Mouse (Mus musculus) liver, embryonic 11.5 days (tissue): Measurements from ENCODE around the gene Scn1b. TPM values are rescaled to one million over a fixed set of nuclear protein-coding genes. Genes with fewer than 3 reads are reported as not detected.

Experiments
- ATAC-seq: fragments of 200-750 bp; cut with Nextera tagmentation; replicated peaks from 2 replicates; pipeline ENCODE4 v1.8.0; 2017; ENCODE audit warnings: moderate number of reproducible peaks, mild to moderate bottlenecking, moderate TSS enrichment, moderate library complexity; ENCODE audit not compliant: low FRiP score
- DNase-seq: peaks from one replicate; pipeline ENCODE4 v3.0.0-alpha.2; 2017; ENCODE audit warnings: low spot score
- H3K27ac ChIP-seq: fragments of 300-500 bp; sonication (generic); 2 replicates; pipeline ENCODE4 v1.5.1; 2014; ENCODE audit warnings: mild to moderate bottlenecking, low read depth, low read length, control low read depth
- H3K27me3 ChIP-seq: fragments of 300-500 bp; sonication (generic); replicated peaks from 2 replicates; pipeline ENCODE4 v1.6.1; 2014; ENCODE audit warnings: low read length, mixed read lengths; ENCODE audit not compliant: control insufficient read depth, insufficient read depth
- H3K36me3 ChIP-seq: fragments of 300-500 bp; sonication (generic); 2 replicates; pipeline ENCODE4 v1.6.1; 2014; ENCODE audit warnings: mild to moderate bottlenecking, low read length, moderate library complexity, mixed read lengths; ENCODE audit not compliant: control insufficient read depth, insufficient read depth
- H3K4me1 ChIP-seq: fragments of 300-500 bp; sonication (generic); replicated peaks from 2 replicates; pipeline ENCODE4 v1.6.1; 2014; ENCODE audit warnings: low read length, mixed read lengths; ENCODE audit not compliant: control insufficient read depth, insufficient read depth
- H3K4me2 ChIP-seq: fragments of 300-500 bp; sonication (generic); 2 replicates; pipeline ENCODE4 v1.6.1; 2014; ENCODE audit warnings: mild to moderate bottlenecking, control low read depth, moderate library complexity
- H3K4me3 ChIP-seq: fragments of 300-500 bp; sonication (generic); 2 replicates; pipeline ENCODE4 v1.5.1; 2014; ENCODE audit warnings: low read depth, low read length, control low read depth
- H3K9ac ChIP-seq: fragments of 300-500 bp; sonication (generic); 2 replicates; pipeline ENCODE4 v1.6.1; 2014; ENCODE audit warnings: low read depth, low read length, control low read depth
- H3K9me3 ChIP-seq: fragments of 300-500 bp; sonication (generic); 2 replicates; pipeline ENCODE4 v1.6.1; 2016; ENCODE audit warnings: low read length, inconsistent platforms, mixed read lengths; ENCODE audit not compliant: control insufficient read depth
- WGBS: fragments of 180-500 bp; shearing (Covaris S2); extraction: QIAGEN DNeasy Blood & Tissue Kit; methylation state at CpG from one replicate; pipeline ENCODE4 v1.1.7; 2014; 5-methylcytosine and 5-hydroxymethylcytosine counted together
- polyA plus RNA-seq: library from polyadenylated mRNA; unstranded; fragments of >200 nt; fragmentation: Nextera tagmentation; extraction: Ambion mirVana; gene quantifications from 2 replicates; pipeline ENCODE4 v1.2.1, GENCODE M21; 2014

Scn1b gene
- polyA plus RNA-seq, 1 experiment from 2014 or later, result 1.0 TPM

DNA sequence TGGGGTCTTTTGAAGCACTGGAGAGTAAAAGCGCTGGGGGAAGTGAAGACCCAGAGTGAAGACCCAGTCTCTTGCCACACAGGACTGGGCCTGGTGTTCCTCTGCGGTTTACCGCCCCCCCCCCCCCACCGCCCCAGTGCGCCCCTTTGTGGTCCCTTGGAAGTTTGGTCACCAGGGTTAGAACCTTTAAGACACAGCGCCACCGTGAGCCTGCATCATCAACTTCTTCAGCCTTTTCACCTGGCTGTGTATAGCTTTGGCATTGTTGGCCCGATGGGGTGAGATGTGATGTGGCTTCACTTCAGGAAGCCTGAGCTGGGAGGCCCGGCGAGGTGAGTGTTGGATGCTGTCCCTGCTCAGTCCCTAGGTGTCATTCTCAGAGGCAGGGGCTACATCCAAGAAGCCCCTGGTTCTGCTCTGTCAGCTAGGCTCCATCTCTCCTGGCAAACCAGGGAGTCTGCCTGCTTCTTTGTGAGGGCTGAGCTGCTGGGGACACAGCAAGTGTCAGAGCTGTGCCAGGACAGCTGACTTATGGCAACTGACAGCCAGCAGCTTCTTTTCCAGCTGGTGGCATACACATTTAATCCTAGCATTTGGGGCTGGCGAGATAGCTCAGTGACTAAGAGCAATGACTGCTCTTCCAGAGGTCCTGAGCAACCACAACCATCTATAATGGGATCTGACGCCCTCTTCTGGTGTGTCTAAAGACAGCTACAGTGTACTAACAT, 31.9 kb downstream of the Scn1b start:
- Histone ChIP-seq H3K27me3 (no peaks in the 10 kb centered on the region; the same call in 1 of the 2 replicates), H3K4me3 (no peak overlapping the region), H3K9me3 (no peaks in the 10 kb centered on the region), H3K36me3 (no peaks in the 10 kb centered on the region), H3K27ac (no peak overlapping the region), H3K4me1 (no peaks in the 10 kb centered on the region), H3K9ac (no peak overlapping the region), H3K4me2 (no peak overlapping the region)
- 24% methylated on average over 12 of the region's 12 CpGs for WGBS
- DNase-seq (no peak), ATAC-seq (no peak)

DNA sequence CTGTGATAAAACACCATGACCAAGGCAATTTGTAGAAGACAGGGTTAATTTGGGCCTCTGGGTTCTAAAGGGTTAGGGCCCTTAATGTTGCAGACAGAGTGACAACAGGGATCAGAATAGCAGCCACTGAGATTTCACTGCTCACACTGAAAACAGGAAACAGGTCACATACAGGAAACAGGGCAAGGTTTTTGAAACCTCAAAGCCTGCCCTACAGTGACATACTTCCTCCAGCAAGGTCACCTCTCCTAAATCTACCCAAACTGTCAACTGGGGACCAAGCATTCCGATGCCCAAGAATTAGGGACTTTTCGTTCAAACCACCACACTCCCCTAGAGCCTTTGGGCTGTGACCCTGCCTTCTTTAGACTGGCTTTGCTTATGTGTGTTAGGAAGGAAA, 37.1 kb downstream of the Scn1b start:
- Histone ChIP-seq H3K4me1 (peaks cover 4% of the 10 kb centered on the region; the same call in 1 of the 2 replicates), H3K27ac (no peak overlapping the region), H3K9me3 (no peaks in the 10 kb centered on the region), H3K4me3 (no peak overlapping the region), H3K36me3 (no peaks in the 10 kb centered on the region), H3K4me2 (no peak overlapping the region), H3K27me3 (no peaks in the 10 kb centered on the region; the same call in 1 of the 2 replicates), H3K9ac (no peak overlapping the region)
- ATAC-seq (no peak), DNase-seq (no peak)
- 41% methylated on average over 2 of the region's 2 CpGs for WGBS

DNA sequence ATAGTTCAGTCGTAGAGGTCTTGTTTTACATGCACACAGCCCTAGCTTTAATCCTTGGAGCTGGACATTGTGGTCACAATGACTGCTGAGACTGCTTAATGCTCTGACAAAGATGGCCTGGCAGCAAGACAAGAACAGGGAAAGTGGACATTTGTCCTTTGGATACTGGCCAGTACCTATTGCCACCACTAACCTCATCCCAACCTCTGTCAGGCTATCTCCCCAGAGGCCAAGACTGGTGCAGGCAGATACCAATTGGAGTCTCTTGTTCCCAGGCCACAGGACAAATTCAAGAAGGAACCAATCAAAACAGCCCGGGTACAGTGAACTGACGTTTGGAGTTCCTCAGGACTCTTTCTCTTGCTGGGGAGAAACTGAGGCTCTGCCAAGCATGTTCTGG, 38.6 kb downstream of the Scn1b start:
- no peak overlapping the region for H3K27ac ChIP-seq
- WGBS, result 65% methylated on average over 3 of the region's 3 CpGs
- no peak overlapping the region for H3K9ac ChIP-seq
- H3K9me3 ChIP-seq, result no peaks in the 10 kb centered on the region
- H3K36me3 ChIP-seq, result no peaks in the 10 kb centered on the region
- no peak for DNase-seq
- no peak for ATAC-seq
- H3K4me3 ChIP-seq, result no peak overlapping the region
- H3K4me2 ChIP-seq, result no peak overlapping the region
- peaks cover 4% of the 10 kb centered on the region; the same call in 1 of the 2 replicates for H3K4me1 ChIP-seq
- no peaks in the 10 kb centered on the region for H3K27me3 ChIP-seq

DNA sequence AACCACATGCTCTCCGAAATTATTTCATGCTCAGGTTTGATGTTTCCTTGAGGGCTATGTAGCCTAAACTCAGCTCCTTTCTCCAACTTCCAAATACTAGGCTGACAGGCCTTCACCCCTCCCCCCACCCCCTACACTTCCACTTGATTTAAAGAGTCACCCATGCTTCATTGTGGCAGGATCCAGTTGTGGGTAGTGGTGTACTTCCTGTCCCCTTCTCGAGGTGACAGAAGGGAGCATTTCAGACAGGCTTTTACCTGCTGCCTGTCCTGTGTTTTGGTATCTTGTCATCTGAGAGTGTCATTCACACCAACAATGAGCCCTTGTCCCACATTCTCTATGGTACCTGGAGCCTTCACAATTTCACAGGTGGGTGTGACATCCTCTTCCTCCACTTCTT, 39.5 kb downstream of the Scn1b start:
- ATAC-seq (no peak), DNase-seq (no peak)
- Histone ChIP-seq H3K4me3 (no peak overlapping the region), H3K4me2 (no peak overlapping the region), H3K9ac (no peak overlapping the region), H3K4me1 (peaks cover 4% of the 10 kb centered on the region; the same call in 1 of the 2 replicates), H3K27ac (no peak overlapping the region), H3K36me3 (no peaks in the 10 kb centered on the region), H3K27me3 (no peaks in the 10 kb centered on the region), H3K9me3 (no peaks in the 10 kb centered on the region)
- 41% methylated on average over 2 of the region's 2 CpGs for WGBS

DNA sequence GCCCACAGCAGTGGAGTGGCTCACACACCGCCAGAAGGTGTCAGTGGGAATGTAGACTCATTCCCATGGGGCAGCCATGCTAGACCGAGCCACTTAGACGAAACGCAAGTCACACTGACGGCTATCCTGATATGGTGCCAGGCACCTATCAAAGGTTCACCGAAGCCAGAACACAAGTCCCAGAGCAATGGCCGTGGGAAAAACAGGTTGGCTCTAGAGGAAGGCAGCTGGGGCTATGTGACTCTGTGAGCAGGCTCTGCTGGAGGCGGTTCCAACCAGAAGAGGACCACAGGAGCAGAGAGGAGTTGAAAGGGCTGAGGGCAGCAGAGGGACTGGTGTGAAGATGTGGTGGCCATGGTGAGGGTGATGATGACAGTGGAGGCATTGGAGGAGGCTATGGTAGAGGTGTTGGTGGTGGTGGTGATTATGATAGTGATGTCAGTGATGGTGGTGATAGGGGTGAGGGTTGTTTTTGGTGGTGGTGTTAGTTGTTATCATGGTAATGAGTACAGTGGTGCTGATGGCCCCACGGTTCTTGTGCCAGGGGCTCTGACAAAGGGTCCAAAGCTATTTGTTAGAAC, 40.5 kb downstream of the Scn1b start:
- Histone ChIP-seq H3K4me1 (peaks cover 4% of the 10 kb centered on the region; the same call in 1 of the 2 replicates), H3K27me3 (no peaks in the 10 kb centered on the region), H3K4me2 (no peak overlapping the region), H3K9me3 (no peaks in the 10 kb centered on the region), H3K27ac (no peak overlapping the region), H3K36me3 (no peaks in the 10 kb centered on the region), H3K4me3 (no peak overlapping the region), H3K9ac (no peak overlapping the region)
- 91% methylated on average over 9 of the region's 9 CpGs for WGBS
- ATAC-seq (no peak), DNase-seq (no peak)

DNA sequence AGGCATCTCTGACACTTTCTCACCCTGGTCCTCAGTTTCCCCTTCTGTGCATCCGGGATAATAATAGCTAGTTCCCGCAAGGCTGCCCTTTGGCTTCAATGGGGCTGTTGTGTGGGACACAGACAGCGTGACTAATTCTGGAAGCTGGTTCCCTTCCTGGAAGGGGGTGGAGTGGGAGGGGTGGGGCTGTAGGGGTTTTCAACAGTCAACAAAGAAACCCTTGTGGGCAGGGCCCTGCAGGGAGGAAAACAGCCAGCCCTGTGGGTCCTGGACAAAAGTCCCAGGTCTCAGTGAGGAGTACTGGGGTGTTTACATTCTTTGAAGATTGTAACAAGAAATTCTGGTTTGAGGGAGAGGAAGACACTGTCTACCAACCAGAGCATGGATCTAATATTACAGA, 41.6 kb downstream of the Scn1b start:
- 57% methylated on average over 3 of the region's 3 CpGs for WGBS
- Histone ChIP-seq H3K4me2 (no peak overlapping the region), H3K27ac (peak overlapping the region; percentile 32; the same call in 1 of the 2 replicates), H3K36me3 (no peaks in the 10 kb centered on the region), H3K9me3 (no peaks in the 10 kb centered on the region), H3K4me1 (peaks cover 4% of the 10 kb centered on the region; the same call in 1 of the 2 replicates), H3K4me3 (no peak overlapping the region), H3K27me3 (no peaks in the 10 kb centered on the region), H3K9ac (no peak overlapping the region)
- no peak for ATAC-seq
- DNase-seq, result no peak

DNA sequence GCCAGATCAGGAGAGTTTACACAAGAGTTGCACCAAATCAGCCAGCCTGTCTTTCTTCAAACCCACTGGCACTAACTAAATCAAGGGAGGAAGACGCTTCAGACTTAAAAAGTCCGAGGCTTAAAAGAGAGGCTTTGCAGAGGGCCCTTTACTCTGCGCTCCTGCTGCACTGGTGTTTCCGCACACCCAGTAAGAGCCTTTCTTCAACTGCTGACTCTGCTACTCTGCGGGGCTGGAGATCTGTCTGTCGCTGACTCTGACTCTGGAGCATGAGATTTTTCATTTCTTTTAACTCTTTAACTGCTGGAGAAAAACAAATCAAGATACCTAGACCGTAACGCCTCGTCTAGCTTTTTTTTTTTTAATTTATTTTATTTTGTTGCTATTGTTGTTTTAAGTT, 42.7 kb downstream of the Scn1b start:
- H3K9me3 ChIP-seq, result no peaks in the 10 kb centered on the region
- H3K9ac ChIP-seq, result no peak overlapping the region
- DNase-seq (no peak), ATAC-seq (no peak)
- H3K27ac ChIP-seq, result peak overlapping the region; percentile 43; the same call in 1 of the 2 replicates
- no peaks in the 10 kb centered on the region for H3K27me3 ChIP-seq
- no peak overlapping the region for H3K4me2 ChIP-seq
- no peaks in the 10 kb centered on the region for H3K36me3 ChIP-seq
- H3K4me1 ChIP-seq, result peaks cover 4% of the 10 kb centered on the region; the same call in 1 of the 2 replicates
- no peak overlapping the region for H3K4me3 ChIP-seq
- WGBS, result 58% methylated on average over 9 of the region's 9 CpGs

DNA sequence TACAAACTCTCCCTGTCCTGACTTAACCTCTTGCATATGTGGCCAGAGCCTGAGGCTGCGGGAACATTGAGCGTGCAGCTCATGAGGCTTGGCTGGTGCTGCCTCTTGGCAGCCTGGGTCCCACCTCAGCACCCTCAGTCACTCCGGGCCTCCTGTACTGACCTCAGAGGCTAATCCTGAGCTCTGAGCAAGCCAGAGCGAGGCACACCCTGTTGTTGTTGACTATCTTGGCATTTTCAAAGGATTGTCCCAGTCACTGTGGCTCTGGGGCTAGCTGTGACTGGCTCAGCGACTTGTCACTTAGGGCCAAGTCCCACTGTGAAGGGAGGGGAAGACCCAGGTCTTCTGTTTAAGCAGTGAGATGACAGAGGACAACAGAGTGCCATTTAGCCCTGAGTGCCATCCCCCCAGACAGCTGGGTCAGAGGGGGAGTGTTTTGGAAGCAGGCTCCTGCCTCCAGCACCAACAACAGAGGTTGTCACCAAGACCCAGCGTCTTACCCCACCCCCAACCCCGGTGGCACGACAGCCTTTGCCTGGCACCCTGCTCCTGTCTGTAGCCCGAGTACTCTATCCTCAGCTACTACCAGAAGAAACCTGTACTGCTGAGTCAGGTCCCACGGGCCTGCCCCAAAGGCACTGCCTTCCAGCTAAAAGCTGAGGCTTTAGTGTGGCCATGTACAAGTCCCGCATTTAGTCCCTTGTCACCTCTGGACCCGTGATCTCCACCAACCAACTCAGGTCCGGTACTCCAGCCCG, 43.8 kb downstream of the Scn1b start:
- Histone ChIP-seq H3K27me3 (no peaks in the 10 kb centered on the region), H3K9me3 (no peaks in the 10 kb centered on the region), H3K9ac (no peak overlapping the region), H3K36me3 (no peaks in the 10 kb centered on the region), H3K27ac (no peak overlapping the region), H3K4me3 (no peak overlapping the region), H3K4me1 (peaks cover 4% of the 10 kb centered on the region; the same call in 1 of the 2 replicates), H3K4me2 (no peak overlapping the region)
- 61% methylated on average over 14 of the region's 14 CpGs for WGBS
- DNase-seq (no peak), ATAC-seq (no peak)
